Mouse (Mus musculus): ENCODE results near the gene Dars. TPM values are rescaled to one million over a fixed set of nuclear protein-coding genes. Genes with fewer than 3 reads are reported as not detected.
"Not testable (repeated sequence)": the region's sequence is repeated elsewhere in the genome, so short reads cannot be mapped to it uniquely, and the experiment has no call there.

Dars gene
- total RNA-seq, 2 experiments from 2014 or later = 66.6 to 78.3 TPM

GRCm38 (mm10) chr1:128357452-128357851 lies 59.7 kb downstream of the Dars start:
- DNase-seq (ENCODE audit: low spot score in 2 of 2) = no peak

- no peak for DNase-seq (ENCODE audit: low spot score in 2 of 2)
Observed at GRCm38 (mm10) chr1:128353092-128353491, 64.1 kb downstream of the Dars start.

- no peak for DNase-seq (ENCODE audit: low spot score in 2 of 2)
Observed at GRCm38 (mm10) chr1:128344232-128344631, 72.9 kb downstream of the Dars start.

- no peak for DNase-seq (ENCODE audit: low spot score in 2 of 2)
Observed at GRCm38 (mm10) chr1:128337708-128338320, 79.4 kb downstream of the Dars start.

GRCm38 (mm10) chr1:128330313-128330712 lies 86.9 kb downstream of the Dars start:
- DNase-seq (ENCODE audit: low spot score in 2 of 2) = no peak

- no peak for DNase-seq (ENCODE audit: low spot score in 2 of 2)
Observed at GRCm38 (mm10) chr1:128328218-128328617, 89.0 kb downstream of the Dars start, which contains the start of gene Lct. Gene Lct (minus strand): TSS chr1:128328318.

- no peak for DNase-seq (ENCODE audit: low spot score in 2 of 2)
Observed at GRCm38 (mm10) chr1:128327165-128327564, 90.0 kb downstream of the Dars start.

- no peak for DNase-seq (ENCODE audit: low spot score in 2 of 2)
Observed at GRCm38 (mm10) chr1:128324776-128325175, 92.4 kb downstream of the Dars start.

GRCm38 (mm10) chr1:128323026-128323643 lies 94.0 kb downstream of the Dars start:
- DNase-seq (ENCODE audit: low spot score in 2 of 2) = no peak

GRCm38 (mm10) chr1:128319266-128319665 lies 97.9 kb downstream of the Dars start:
- not testable (repeated sequence) for DNase-seq (ENCODE audit: low spot score in 2 of 2)

GRCm38 (mm10) chr1:128314665-128315064 lies 102.5 kb downstream of the Dars start:
- DNase-seq (ENCODE audit: low spot score in 2 of 2) = no peak

Other genes with a start within 250 kb of the Dars start
- 100 to 1,000 TPM in 1 of 2 experiments, 10 to 100 TPM in 1; 90.7 to 100 TPM for gene Ubxn4, start 173.4 kb downstream of the Dars start, total RNA-seq (2021)
- gene Lct, start 89.0 kb downstream of the Dars start, total RNA-seq (2021) = not detected
- 10 to 100 TPM in 1 of 2 experiments, 1 to 10 TPM in 1; 9.9 to 12.9 TPM for gene Mcm6, start 57.7 kb downstream of the Dars start, total RNA-seq (2021)
- gene Cxcr4, start 174.9 kb upstream of the Dars start, total RNA-seq (2021) = 10 to 100 TPM; 13.9 to 28.3 TPM